Mouse (Mus musculus) effector memory CD4-positive, alpha-beta T cell, adult 5 months (primary cell): ENCODE measurements around the gene Pdzd7. TPM values are rescaled to one million over a fixed set of nuclear protein-coding genes. Genes with fewer than 3 reads are reported as not detected.

ENCODE experiments used
- polyA plus RNA-seq: library from polyadenylated mRNA; unstranded; fragments of 100-300 nt; shearing (Covaris generic); gene quantifications from one replicate; pipeline ENCODE4 v1.2.1, GENCODE M21; 2017

The Pdzd7 gene
- not detected for polyA plus RNA-seq

GRCm38 (mm10) chr19:45045651-45046050 lies at the start of gene Pdzd7:
Gene Pdzd7 (minus strand): TSS chr19:45045717.

GRCm38 (mm10) chr19:45074580-45075322 lies 29.2 kb upstream of the Pdzd7 start, which contains the start of gene Kazald1:
Gene Kazald1 (plus strand): TSS chr19:45075241.

GRCm38 (mm10) chr19:45047417-45047934 lies 2.0 kb upstream of the Pdzd7 start, which contains the start of gene Sfxn3:
Gene Sfxn3 (plus strand): TSS chr19:45047503.

GRCm38 (mm10) chr19:45014335-45014971 lies 31.1 kb downstream of the Pdzd7 start, which contains the start of gene Lzts2:
Gene Lzts2 (plus strand): TSS chr19:45014414.

GRCm38 (mm10) chr19:45005957-45006712 lies 39.4 kb downstream of the Pdzd7 start, which contains the start of gene Mrpl43:
Gene Mrpl43 (minus strand): TSS chr19:45006442.

GRCm38 (mm10) chr19:45005444-45005843 lies 40.1 kb downstream of the Pdzd7 start, which contains the start of gene Twnk:
Gene Twnk (plus strand): TSS chr19:45005663.

GRCm38 (mm10) chr19:44988831-44989566 lies 56.5 kb downstream of the Pdzd7 start, which contains the start of gene Sema4g:
Gene Sema4g (plus strand): TSS chr19:44989101.

Other genes starting within 250 kb of the Pdzd7 start
- 34.3 TPM for gene Slf2, start 114.6 kb downstream of the Pdzd7 start, polyA plus RNA-seq
- gene Sema4g, start 56.6 kb downstream of the Pdzd7 start, polyA plus RNA-seq, result not detected
- 7.0 TPM for gene Twnk, start 40.1 kb downstream of the Pdzd7 start, polyA plus RNA-seq
- 31.6 TPM for gene Mrpl43, start 39.3 kb downstream of the Pdzd7 start, polyA plus RNA-seq
- 3.9 TPM for gene Lzts2, start 31.3 kb downstream of the Pdzd7 start, polyA plus RNA-seq
- gene Sfxn3, start 1.8 kb upstream of the Pdzd7 start, polyA plus RNA-seq, result 52.3 TPM
- gene Kazald1, start 29.5 kb upstream of the Pdzd7 start, polyA plus RNA-seq, result 0.36 TPM
- gene Tlx1, start 105.0 kb upstream of the Pdzd7 start, polyA plus RNA-seq, result not detected
- gene Lbx1, start 190.1 kb upstream of the Pdzd7 start, polyA plus RNA-seq, result not detected